Mouse (Mus musculus) cortical plate, adult 2 months (tissue): ENCODE results near the gene Ccdc163. TPM values are rescaled to one million over a fixed set of nuclear protein-coding genes. Genes with fewer than 3 reads are reported as not detected.
"Not testable (repeated sequence)": the region's sequence is repeated elsewhere in the genome, so short reads cannot be mapped to it uniquely, and the experiment has no call there.

Source experiments
- H3K27ac ChIP-seq: fragments of 200-500 bp; 2 replicates; pipeline ENCODE4 v1.5.1; 2012; ENCODE audit warnings: low read length, control low read depth, inconsistent platforms; ENCODE audit not compliant: insufficient read depth
- H3K4me1 ChIP-seq: fragments of 200-500 bp; 2 replicates; pipeline ENCODE4 v1.6.1; 2011; ENCODE audit warnings: low read length; ENCODE audit not compliant: control insufficient read depth, insufficient read depth
- H3K4me3 ChIP-seq: fragments of 200-500 bp; 2 replicates; pipeline ENCODE4 v1.5.1; 2011; ENCODE audit warnings: mild to moderate bottlenecking, low read length, control low read depth; ENCODE audit not compliant: insufficient read depth
- CTCF ChIP-seq: fragments of 200-500 bp; IDR thresholded peaks from 2 replicates; pipeline ENCODE4 v1.5.1; 2011; ENCODE audit warnings: mild to moderate bottlenecking, control low read depth, low read length; ENCODE audit not compliant: insufficient read depth; ENCODE audit errors: extremely low read depth
- POLR2A ChIP-seq: fragments of 200-500 bp; IDR thresholded peaks from 2 replicates; pipeline ENCODE4 v1.6.1; 2011; ENCODE audit warnings: mild to moderate bottlenecking, low read length, control low read depth; ENCODE audit not compliant: insufficient read depth; ENCODE audit errors: extremely low read depth
- polyA plus RNA-seq: library from polyadenylated mRNA; depleted of rRNA; stranded (reverse); fragments of >200 nt; gene quantifications from 2 replicates; pipeline ENCODE4 v1.2.3, GENCODE M21; 2012; rRNA removed

The Ccdc163 gene
- 19.3 and 19.8 TPM in 2 replicates for polyA plus RNA-seq

GRCm38 (mm10) chr4:116708201-116708764 lies at the start of gene Ccdc163, which contains the start of gene Mmachc:
Gene Ccdc163, plus strand, starts transcription at chr4:116708509.
Gene Mmachc, minus strand, starts transcription at chr4:116708406.
- Histone ChIP-seq H3K4me1 (no peaks in the 10 kb centered on the region), H3K4me3 (peak within 1 kb of the TSS; percentile 51), H3K27ac (peak within 1 kb of the TSS; percentile 50)
- TF ChIP-seq POLR2A (peak; percentile 92), CTCF (no peak)

GRCm38 (mm10) chr4:116659474-116659873 lies 48.8 kb upstream of the Ccdc163 start:
- Histone ChIP-seq H3K27ac (no peak overlapping the region), H3K4me1 (no peaks in the 10 kb centered on the region), H3K4me3 (no peak overlapping the region)
- TF ChIP-seq CTCF (no peak), POLR2A (no peak)

GRCm38 (mm10) chr4:116659916-116660315 lies 48.4 kb upstream of the Ccdc163 start:
- H3K4me1 ChIP-seq, H3K4me3 ChIP-seq, H3K27ac ChIP-seq: not testable (repeated sequence)

GRCm38 (mm10) chr4:116660829-116661228 lies 47.5 kb upstream of the Ccdc163 start:
- Histone ChIP-seq H3K27ac (no peak overlapping the region), H3K4me1 (no peaks in the 10 kb centered on the region), H3K4me3 (no peak overlapping the region)
- TF ChIP-seq POLR2A (no peak), CTCF (no peak)

- Histone ChIP-seq H3K4me3 (no peak overlapping the region), H3K27ac (no peak overlapping the region), H3K4me1 (no peaks in the 10 kb centered on the region)
- TF ChIP-seq POLR2A (no peak), CTCF (no peak)
These were observed 46.3 kb upstream of the Ccdc163 start for GRCm38 (mm10) chr4:116661998-116662397.

GRCm38 (mm10) chr4:116666625-116667024 lies 41.7 kb upstream of the Ccdc163 start:
- Histone ChIP-seq H3K4me1 (no peaks in the 10 kb centered on the region; the same call in 1 of the 2 replicates), H3K4me3 (no peak overlapping the region), H3K27ac (no peak overlapping the region)
- TF ChIP-seq CTCF = no peak
- TF ChIP-seq POLR2A = no peak

- H3K4me1 ChIP-seq = no peaks in the 10 kb centered on the region; the same call in 1 of the 2 replicates
- H3K27ac ChIP-seq = no peak overlapping the region
- TF ChIP-seq POLR2A (no peak), CTCF (no peak)
- H3K4me3 ChIP-seq = no peak overlapping the region
These were observed 40.2 kb upstream of the Ccdc163 start for GRCm38 (mm10) chr4:116668145-116668544.

- Histone ChIP-seq H3K4me3 (no peak overlapping the region), H3K4me1 (no peaks in the 10 kb centered on the region; the same call in 1 of the 2 replicates), H3K27ac (no peak overlapping the region)
- 0 out of 2 replicates have a peak, but pooled peaks have one; percentile 10 for TF ChIP-seq CTCF
- no peak for TF ChIP-seq POLR2A
These were observed 39.0 kb upstream of the Ccdc163 start for GRCm38 (mm10) chr4:116669291-116669690.

GRCm38 (mm10) chr4:116672785-116673184 lies 35.5 kb upstream of the Ccdc163 start:
- H3K4me1 ChIP-seq = no peaks in the 10 kb centered on the region; the same call in 1 of the 2 replicates
- TF ChIP-seq POLR2A (no peak), CTCF (no peak)
- H3K27ac ChIP-seq = no peak overlapping the region
- no peak overlapping the region for H3K4me3 ChIP-seq

GRCm38 (mm10) chr4:116674761-116675160 lies 33.5 kb upstream of the Ccdc163 start:
- not testable (repeated sequence) for H3K4me1 ChIP-seq, H3K4me3 ChIP-seq, H3K27ac ChIP-seq

- Histone ChIP-seq H3K4me1 (no peaks in the 10 kb centered on the region), H3K27ac (no peak overlapping the region), H3K4me3 (no peak overlapping the region)
- TF ChIP-seq POLR2A (no peak), CTCF (no peak)
These were observed 32.3 kb upstream of the Ccdc163 start for GRCm38 (mm10) chr4:116676027-116676426.
